Mouse (Mus musculus) stomach, embryonic 14.5 days (tissue): ENCODE measurements at regions not wholly inside any gene's neighbourhood (a gene's known extent, or its start where the extent isn't known, plus 50 kb on each side); places are given as distances from the start of the nearest gene placed in this dataset.
"Not testable (repeated sequence)": the region's sequence is repeated elsewhere in the genome, so short reads cannot be mapped to it uniquely, and the experiment has no call there.

Experiments
- ATAC-seq: fragments of 200-750 bp; cut with Nextera tagmentation; 2 replicates; pipeline ENCODE4 v1.8.0; 2017; ENCODE audit warnings: low read depth, moderate TSS enrichment; ENCODE audit not compliant: insufficient number of reproducible peaks, insufficient read depth, low FRiP score
- H3K27ac ChIP-seq: fragments of 300-500 bp; sonication (generic); 2 replicates; pipeline ENCODE4 v1.5.1; 2014; ENCODE audit warnings: mild to moderate bottlenecking, low read length, moderate library complexity, mixed read lengths
- H3K27me3 ChIP-seq: fragments of 300-500 bp; sonication (generic); 2 replicates; pipeline ENCODE4 v1.6.1; 2014; ENCODE audit warnings: low read length, control low read depth, mixed read lengths; ENCODE audit not compliant: control insufficient read depth, insufficient read depth
- H3K36me3 ChIP-seq: fragments of 300-500 bp; sonication (generic); 2 replicates; pipeline ENCODE4 v1.6.1; 2014; ENCODE audit warnings: mild to moderate bottlenecking, control low read depth, low read length, moderate library complexity, mixed read lengths; ENCODE audit not compliant: control insufficient read depth, insufficient read depth
- H3K4me1 ChIP-seq: fragments of 300-500 bp; sonication (generic); 2 replicates; pipeline ENCODE4 v1.6.1; 2014; ENCODE audit warnings: low read length, control low read depth, mixed read lengths; ENCODE audit not compliant: control insufficient read depth, insufficient read depth
- H3K4me2 ChIP-seq: fragments of 300-500 bp; sonication (generic); replicated peaks from 2 replicates; pipeline ENCODE4 v1.6.1; 2014; ENCODE audit warnings: low read depth, low read length, control low read depth
- H3K4me3 ChIP-seq: fragments of 300-500 bp; sonication (generic); 2 replicates; pipeline ENCODE4 v1.5.1; 2014; ENCODE audit warnings: low read depth, low read length, control low read depth
- H3K9ac ChIP-seq: fragments of 300-500 bp; sonication (generic); replicated peaks from 2 replicates; pipeline ENCODE4 v1.6.1; 2014; ENCODE audit warnings: low read depth, mild to moderate bottlenecking, control low read depth, low read length, moderate library complexity, mixed read lengths
- H3K9me3 ChIP-seq: fragments of 300-500 bp; sonication (generic); 2 replicates; pipeline ENCODE4 v1.6.1; 2016; ENCODE audit warnings: low read depth, low read length, control low read depth; ENCODE audit not compliant: control insufficient read depth
- WGBS: fragments of 180-500 bp; shearing (Covaris S2); extraction: QIAGEN DNeasy Blood & Tissue Kit; methylation state at CpG from one replicate; pipeline ENCODE4 v1.1.7; 2014; 5-methylcytosine and 5-hydroxymethylcytosine counted together

DNA sequence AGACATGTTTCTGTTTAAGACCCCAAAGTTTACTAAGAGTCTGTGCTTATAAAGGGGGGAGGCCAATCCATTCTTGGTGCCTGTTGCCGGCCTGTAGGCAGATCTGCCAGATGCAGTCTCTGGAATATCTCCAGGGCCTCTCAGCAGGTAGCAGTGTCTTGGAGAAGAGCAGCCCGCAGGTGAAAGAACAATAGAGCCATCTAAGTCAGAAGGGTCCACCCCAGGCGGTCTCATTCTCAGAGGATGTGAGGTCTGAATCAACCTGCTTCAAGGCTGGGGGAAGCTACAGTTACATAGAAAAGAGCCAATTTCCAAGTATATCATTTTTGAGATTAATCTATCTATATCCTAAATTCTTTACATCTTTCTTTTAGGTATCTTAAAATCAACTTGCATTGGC is 366.0 kb upstream of the Dab2 start:
- Histone ChIP-seq H3K9ac (no peak overlapping the region), H3K9me3 (no peaks in the 10 kb centered on the region), H3K27ac (no peak overlapping the region), H3K36me3 (no peaks in the 10 kb centered on the region), H3K27me3 (no peaks in the 10 kb centered on the region), H3K4me1 (no peaks in the 10 kb centered on the region), H3K4me2 (no peak overlapping the region), H3K4me3 (no peak overlapping the region)
- WGBS: 61% methylated on average over 3 of the region's 3 CpGs
- ATAC-seq: no peak

DNA sequence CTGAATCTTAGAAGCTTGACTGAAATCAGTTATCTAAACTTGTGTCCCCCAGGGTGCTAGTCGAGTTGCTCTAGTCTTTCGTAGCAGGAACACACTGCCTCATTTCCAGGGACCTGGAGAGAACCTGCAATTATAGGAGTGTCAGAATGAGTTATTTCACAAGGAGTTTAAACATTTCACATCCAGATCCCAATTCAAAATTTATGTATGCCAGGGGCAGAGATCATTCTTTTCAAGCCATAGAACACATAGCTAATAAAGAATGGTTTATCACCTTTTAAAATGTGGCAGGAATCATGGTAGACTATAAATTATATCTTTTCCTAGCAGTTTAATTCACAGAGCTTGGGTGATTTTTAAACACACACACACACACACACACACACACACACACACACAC is 358.6 kb upstream of the Dab2 start:
- H3K4me1 ChIP-seq: no peaks in the 10 kb centered on the region
- H3K4me3 ChIP-seq: no peak overlapping the region
- no peak for ATAC-seq
- H3K4me2 ChIP-seq: no peak overlapping the region
- H3K27me3 ChIP-seq: no peaks in the 10 kb centered on the region
- H3K9ac ChIP-seq: no peak overlapping the region
- WGBS: 28% methylated on average over 2 of the region's 2 CpGs
- no peak overlapping the region for H3K27ac ChIP-seq
- no peaks in the 10 kb centered on the region for H3K36me3 ChIP-seq
- H3K9me3 ChIP-seq: no peaks in the 10 kb centered on the region

DNA sequence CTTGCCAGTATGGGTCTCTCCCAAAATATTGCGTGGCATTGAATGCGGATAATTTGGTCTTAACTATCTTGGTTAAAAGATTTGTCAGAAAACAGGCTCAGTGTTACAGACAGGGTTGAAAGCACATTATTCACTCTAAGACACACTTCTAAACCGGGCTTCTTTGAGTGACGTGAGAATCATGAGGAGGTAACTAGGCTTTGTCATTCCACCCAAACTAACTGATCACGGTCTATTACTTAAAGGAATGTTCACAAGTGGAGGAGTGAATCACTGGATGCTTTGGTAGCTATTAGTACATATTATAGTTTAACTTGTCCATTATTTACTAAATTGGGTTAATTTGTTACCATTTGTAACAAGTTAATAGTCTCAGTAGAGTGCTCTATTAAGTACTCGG is 352.9 kb upstream of the Dab2 start:
- H3K27ac ChIP-seq: no peak overlapping the region
- H3K4me2 ChIP-seq: no peak overlapping the region
- 89% methylated on average over 6 of the region's 6 CpGs for WGBS
- ATAC-seq: no peak
- no peak overlapping the region for H3K4me3 ChIP-seq
- no peaks in the 10 kb centered on the region for H3K4me1 ChIP-seq
- no peaks in the 10 kb centered on the region for H3K9me3 ChIP-seq
- no peak overlapping the region for H3K9ac ChIP-seq
- no peaks in the 10 kb centered on the region for H3K36me3 ChIP-seq
- H3K27me3 ChIP-seq: no peaks in the 10 kb centered on the region

DNA sequence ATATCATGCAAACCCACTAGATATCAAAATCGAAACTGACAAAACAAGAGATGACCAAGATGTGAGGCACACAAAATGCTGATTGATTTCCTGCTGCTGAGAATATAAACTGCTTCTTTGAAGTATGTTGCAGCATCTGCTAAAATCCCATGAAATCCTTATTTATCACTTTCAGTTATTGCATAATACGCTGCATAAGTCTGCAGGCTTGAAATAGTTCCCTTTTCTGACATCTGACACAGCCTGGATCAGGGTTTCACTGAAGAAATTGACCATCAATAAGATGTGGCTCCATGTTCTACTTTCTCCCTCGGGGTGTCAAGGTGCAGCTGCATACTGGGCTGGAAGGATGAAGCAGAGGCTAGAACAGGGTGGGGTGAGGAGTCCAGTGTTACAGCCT is 348.7 kb upstream of the Dab2 start:
- 78% methylated on average over 3 of the region's 3 CpGs for WGBS
- Histone ChIP-seq H3K36me3 (no peaks in the 10 kb centered on the region), H3K9me3 (no peaks in the 10 kb centered on the region), H3K4me2 (no peak overlapping the region), H3K4me3 (no peak overlapping the region), H3K4me1 (no peaks in the 10 kb centered on the region), H3K27me3 (no peaks in the 10 kb centered on the region), H3K9ac (no peak overlapping the region), H3K27ac (no peak overlapping the region)
- no peak for ATAC-seq

DNA sequence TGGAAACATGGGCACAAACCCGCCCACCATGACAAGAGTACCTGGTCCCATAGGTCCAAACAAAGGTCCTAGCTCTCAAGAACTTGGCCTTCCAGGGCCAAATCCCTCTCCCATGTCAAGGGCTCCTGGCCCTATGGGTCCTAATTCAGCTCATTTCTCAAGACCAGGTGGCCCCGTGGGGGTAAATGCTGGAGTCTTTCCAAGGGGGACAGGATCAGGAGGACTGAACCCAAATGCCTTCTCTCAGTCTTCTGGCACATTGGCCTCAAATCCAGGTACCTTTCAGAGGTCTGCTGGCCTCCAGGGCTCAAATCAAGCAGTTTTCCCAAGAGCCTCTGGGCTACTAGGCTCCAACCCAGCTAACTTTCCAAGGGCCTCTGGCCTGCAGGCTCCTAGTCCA is 347.9 kb upstream of the Dab2 start:
- H3K4me2 ChIP-seq, H3K4me3 ChIP-seq, H3K9ac ChIP-seq, H3K27me3 ChIP-seq, H3K36me3 ChIP-seq, H3K27ac ChIP-seq, H3K4me1 ChIP-seq, H3K9me3 ChIP-seq, ATAC-seq: not testable (repeated sequence)
- 93% methylated on average over 2 of the region's 2 CpGs for WGBS

DNA sequence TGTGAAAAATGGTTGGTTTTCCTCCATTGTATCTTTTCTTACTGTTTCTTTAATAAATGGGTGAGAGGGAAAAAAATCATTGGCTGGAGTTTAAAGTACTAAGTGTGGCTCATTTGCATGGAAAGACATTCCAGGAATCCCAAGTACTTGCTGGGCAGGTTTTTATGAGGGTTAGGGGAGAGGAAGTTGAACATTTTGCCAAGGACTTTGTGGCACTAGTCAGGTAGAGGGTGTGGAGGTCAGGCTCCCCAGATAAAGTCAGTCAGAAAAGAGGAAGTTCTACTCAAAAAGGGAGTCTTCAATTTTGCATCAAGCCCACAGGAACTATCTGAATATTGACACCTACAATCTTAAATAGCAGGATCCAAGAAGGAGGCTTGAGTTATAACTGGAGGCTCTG is 346.5 kb upstream of the Dab2 start:
- Histone ChIP-seq H3K4me1 (no peaks in the 10 kb centered on the region), H3K27ac (no peak overlapping the region), H3K36me3 (no peaks in the 10 kb centered on the region), H3K4me2 (no peak overlapping the region), H3K27me3 (no peaks in the 10 kb centered on the region), H3K9me3 (no peaks in the 10 kb centered on the region), H3K4me3 (no peak overlapping the region), H3K9ac (no peak overlapping the region)
- ATAC-seq: no peak

DNA sequence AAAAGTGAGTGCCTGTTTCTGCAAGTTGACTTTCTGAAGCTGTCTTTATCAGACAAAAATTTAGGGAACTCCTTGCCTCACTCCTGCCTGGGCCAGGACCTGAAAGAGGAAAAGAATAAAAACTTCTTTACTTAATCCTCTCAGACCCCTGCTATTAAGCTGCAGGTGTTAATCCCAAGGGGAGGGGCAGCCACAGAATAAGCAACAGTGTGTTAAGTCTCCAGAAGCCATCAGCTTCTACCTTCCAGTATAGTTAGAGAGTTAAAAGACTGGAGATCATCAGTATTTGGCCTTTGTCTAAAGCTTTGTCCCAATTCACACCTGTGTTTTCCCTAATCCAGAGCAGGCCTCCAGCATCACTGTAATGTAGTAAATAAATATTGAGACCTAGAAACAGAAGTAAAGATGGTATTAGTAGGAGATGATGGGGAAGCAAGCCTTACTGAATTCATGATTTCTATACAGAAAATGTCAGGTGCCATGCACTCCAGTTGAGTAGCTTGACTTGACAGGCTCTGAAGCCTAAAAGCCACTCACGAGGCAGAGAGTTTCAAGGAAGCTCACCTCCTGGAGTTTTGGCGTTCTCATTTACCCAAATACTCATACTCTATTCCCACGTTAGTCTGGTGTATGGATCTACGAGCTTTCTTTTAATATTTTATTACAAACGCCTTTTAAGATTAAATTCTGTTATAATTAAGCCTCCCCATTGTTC is 308.1 kb upstream of the Dab2 start:
- WGBS: 76% methylated on average over 5 of the region's 5 CpGs
- Histone ChIP-seq H3K36me3 (no peaks in the 10 kb centered on the region), H3K27ac (no peak overlapping the region), H3K4me3 (no peak overlapping the region), H3K9ac (no peak overlapping the region), H3K27me3 (no peaks in the 10 kb centered on the region), H3K4me1 (no peaks in the 10 kb centered on the region), H3K9me3 (no peaks in the 10 kb centered on the region), H3K4me2 (no peak overlapping the region)
- no peak for ATAC-seq

DNA sequence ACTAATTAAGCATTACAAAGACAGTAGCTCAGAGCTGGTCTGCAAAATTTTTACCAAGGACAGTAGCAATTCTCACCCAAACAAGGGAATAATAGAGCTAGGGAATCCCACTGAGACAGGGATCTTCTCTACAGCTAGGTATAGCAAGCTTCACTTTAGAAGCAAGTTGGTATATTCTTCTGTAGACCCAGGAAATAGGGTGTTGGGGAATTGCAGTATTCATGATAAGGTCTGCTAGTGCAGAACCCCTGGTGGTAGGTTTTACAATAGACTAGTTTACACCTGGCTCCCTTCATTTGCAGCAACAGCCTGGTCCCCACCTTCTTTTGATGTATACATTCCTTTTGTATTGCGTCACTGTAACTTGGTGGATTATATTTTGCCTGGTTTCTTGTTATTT is 307.4 kb upstream of the Dab2 start:
- not testable (repeated sequence) for H3K36me3 ChIP-seq, ATAC-seq, H3K4me3 ChIP-seq, H3K9me3 ChIP-seq, H3K9ac ChIP-seq, H3K27me3 ChIP-seq, H3K4me1 ChIP-seq, H3K4me2 ChIP-seq, H3K27ac ChIP-seq
- 88% methylated on average over 1 of the region's 1 CpGs for WGBS

DNA sequence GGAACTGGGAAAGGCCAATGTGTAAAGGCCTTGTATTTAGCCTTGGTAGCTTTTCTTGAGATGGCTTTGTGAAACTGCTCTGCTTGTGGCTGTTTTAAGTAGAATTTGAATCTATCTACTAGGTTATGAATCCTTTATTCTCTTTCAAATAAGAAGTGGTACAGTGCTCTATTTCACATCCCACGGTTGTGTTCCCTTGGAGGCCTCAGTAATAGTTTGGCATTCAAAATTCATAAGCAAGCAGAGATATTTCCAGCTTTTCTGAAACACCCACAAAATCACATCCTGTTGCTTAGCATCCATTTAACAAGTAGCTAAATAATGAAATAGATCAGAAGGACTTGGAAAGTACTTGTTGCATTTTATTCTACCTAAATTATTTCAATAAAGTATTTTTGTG is 298.8 kb upstream of the Dab2 start:
- no peak overlapping the region for H3K4me2 ChIP-seq
- no peak overlapping the region for H3K4me3 ChIP-seq
- no peaks in the 10 kb centered on the region for H3K36me3 ChIP-seq
- ATAC-seq: no peak
- H3K9ac ChIP-seq: no peak overlapping the region
- WGBS: 86% methylated on average over 1 of the region's 1 CpGs
- no peaks in the 10 kb centered on the region for H3K4me1 ChIP-seq
- no peak overlapping the region for H3K27ac ChIP-seq
- H3K27me3 ChIP-seq: no peaks in the 10 kb centered on the region
- no peaks in the 10 kb centered on the region for H3K9me3 ChIP-seq
